Mouse (Mus musculus) kidney, adult 2 months (tissue): ENCODE measurements at regions not wholly inside any gene's neighbourhood (a gene's known extent, or its start where the extent isn't known, plus 50 kb on each side); places are given as distances from the start of the nearest gene placed in this dataset.

ENCODE experiments used
- CTCF ChIP-seq: fragments of 200-500 bp; conservative IDR thresholded peaks from 2 replicates; pipeline ENCODE4 v1.5.1; 2011; ENCODE audit warnings: low read depth, mild to moderate bottlenecking, control low read depth, low read length, moderate library complexity, mixed read lengths; ENCODE audit not compliant: insufficient read depth, insufficient read length
- POLR2A ChIP-seq: fragments of 200-500 bp; IDR thresholded peaks from one replicate; pipeline ENCODE4 v1.6.1; 2011; ENCODE audit warnings: low read depth, low read length, control low read depth

DNA sequence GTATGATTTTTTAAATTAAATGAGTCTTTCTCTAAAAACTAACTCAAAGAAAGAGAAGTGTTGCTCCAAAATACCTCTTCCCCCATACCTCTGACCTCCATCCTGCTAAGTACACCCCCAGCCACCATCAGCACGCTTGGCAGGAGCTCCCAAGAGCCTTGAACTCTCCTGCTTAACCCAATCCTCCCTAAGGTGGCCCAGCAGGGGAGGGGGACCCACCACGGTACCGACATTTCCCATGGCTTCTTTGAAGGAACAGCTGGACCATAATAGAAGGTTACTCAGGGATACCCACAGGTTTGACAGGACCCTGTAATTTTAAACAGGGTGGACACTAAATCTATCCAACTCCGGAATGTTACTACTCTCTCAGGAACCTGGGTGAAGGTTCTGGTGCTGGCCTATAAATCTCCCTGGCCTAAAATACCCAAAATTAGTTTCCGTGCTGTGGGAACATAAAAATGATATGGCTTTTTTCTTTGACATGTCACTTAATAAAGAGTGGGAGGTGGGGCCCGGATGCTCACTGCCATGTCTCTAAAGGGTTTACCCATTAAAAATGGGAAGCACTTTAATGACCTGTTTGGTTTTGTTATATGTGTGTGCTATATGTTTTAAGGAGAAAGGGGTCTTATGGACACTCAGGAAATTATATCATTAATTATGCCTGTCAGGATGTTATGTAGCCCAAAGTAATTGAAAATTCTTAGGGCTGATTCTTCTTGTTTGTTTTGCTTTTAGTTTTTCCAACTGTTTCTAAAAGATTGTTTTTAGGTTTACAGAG, 185.8 kb upstream of the Gdnf start:
- TF ChIP-seq CTCF (no peak), POLR2A (no peak)
